Mouse (Mus musculus): Measurements from ENCODE around the gene Pomgnt1. TPM values are rescaled to one million over a fixed set of nuclear protein-coding genes. Genes with fewer than 3 reads are reported as not detected.
A peak's percentile ranks its signal among the peaks of the same experiment; 100 is the strongest.

Gene Pomgnt1
- 63.4 and 69.0 TPM in 2 replicates for polyA plus RNA-seq (2015; fragmentation: Nextera tagmentation; extraction: Ambion mirVana)

- H3K4me1 ChIP-seq = peaks cover 20% of the 10 kb centered on the region
- H3K4me2 ChIP-seq (replicated peaks) = peak within 1 kb of the TSS; percentile 70
- peaks cover under 1% of the 10 kb centered on the region for H3K36me3 ChIP-seq
- WGBS = 2% methylated on average over 24 of the region's 24 CpGs
- peak; percentile 98 for ATAC-seq (ENCODE audit: low FRiP score, low read depth)
- H3K27me3 ChIP-seq = no peaks in the 10 kb centered on the region
- no peaks in the 10 kb centered on the region for H3K9me3 ChIP-seq
- peak within 1 kb of the TSS; percentile 34; the same call in 1 of the 2 replicates for H3K27ac ChIP-seq
- peak within 1 kb of the TSS; percentile 62 for H3K4me3 ChIP-seq
- H3K9ac ChIP-seq = peak within 1 kb of the TSS; percentile 73
Observed at GRCm38 (mm10) chr4:116123602-116124519, at the start of gene Pomgnt1, which contains the start of gene Rad54l. Gene Pomgnt1, plus strand, starts transcription at chr4:116123840. Gene Rad54l, minus strand, starts transcription at chr4:116123690.

GRCm38 (mm10) chr4:116074145-116074675, 49.4 kb upstream of the Pomgnt1 start:
- Histone ChIP-seq H3K4me3 (peak overlapping the region; percentile 99), H3K9me3 (no peaks in the 10 kb centered on the region), H3K36me3 (peaks cover 16% of the 10 kb centered on the region), H3K27me3 (no peaks in the 10 kb centered on the region), H3K9ac (peak overlapping the region; percentile 73), H3K4me2 (replicated peaks) (peak overlapping the region; percentile 91), H3K4me1 (peaks cover 27% of the 10 kb centered on the region), H3K27ac (0 out of 2 replicates have a peak overlapping the region, but pooled peaks have one; percentile 98)
- no peak for ATAC-seq (ENCODE audit: low FRiP score, low read depth)
- WGBS = 1% methylated on average over 8 of the region's 8 CpGs

- no peaks in the 10 kb centered on the region for H3K27me3 ChIP-seq
- H3K4me3 ChIP-seq = peak within 1 kb of the TSS; percentile 99
- H3K27ac ChIP-seq = peak within 1 kb of the TSS; percentile 98
- H3K9ac ChIP-seq = peak within 1 kb of the TSS; percentile 100
- ATAC-seq (ENCODE audit: low FRiP score, low read depth) = peak; percentile 95
- peak within 1 kb of the TSS; percentile 91 for H3K4me2 ChIP-seq (replicated peaks)
- H3K4me1 ChIP-seq = peaks cover 27% of the 10 kb centered on the region
- no peaks in the 10 kb centered on the region for H3K9me3 ChIP-seq
- peaks cover 16% of the 10 kb centered on the region for H3K36me3 ChIP-seq
- WGBS = under 1% methylated on average over 55 of the region's 55 CpGs
Observed at GRCm38 (mm10) chr4:116074861-116075620, 48.6 kb upstream of the Pomgnt1 start, which contains the start of the genes Uqcrh and Lrrc41. Gene Uqcrh, minus strand, starts transcription at chr4:116075071. Gene Lrrc41, plus strand, starts transcription at chr4:116075269.

GRCm38 (mm10) chr4:116075631-116076368, 47.8 kb upstream of the Pomgnt1 start:
- Histone ChIP-seq H3K27me3 (no peaks in the 10 kb centered on the region), H3K27ac (peak overlapping the region; percentile 98), H3K4me2 (replicated peaks) (peak overlapping the region; percentile 91), H3K4me1 (peaks cover 27% of the 10 kb centered on the region), H3K36me3 (peaks cover 16% of the 10 kb centered on the region), H3K9me3 (no peaks in the 10 kb centered on the region), H3K9ac (peak overlapping the region; percentile 100), H3K4me3 (peak overlapping the region; percentile 99)
- WGBS = 0% methylated on average over 68 of the region's 77 CpGs
- peak; percentile 65 for ATAC-seq (ENCODE audit: low FRiP score, low read depth)

GRCm38 (mm10) chr4:116076369-116077231, 47.0 kb upstream of the Pomgnt1 start:
- H3K4me2 ChIP-seq (replicated peaks) = peak overlapping the region; percentile 91
- peak; percentile 1; the same call in 1 of the 2 replicates for ATAC-seq (ENCODE audit: low FRiP score, low read depth)
- peak overlapping the region; percentile 98 for H3K27ac ChIP-seq
- peaks cover 24% of the 10 kb centered on the region for H3K36me3 ChIP-seq
- WGBS = 3% methylated on average over 37 of the region's 37 CpGs
- peak overlapping the region; percentile 99 for H3K4me3 ChIP-seq
- peaks cover 27% of the 10 kb centered on the region for H3K4me1 ChIP-seq
- H3K27me3 ChIP-seq = no peaks in the 10 kb centered on the region
- H3K9me3 ChIP-seq = no peaks in the 10 kb centered on the region
- peak overlapping the region; percentile 100 for H3K9ac ChIP-seq

- WGBS = 52% methylated on average over 3 of the region's 3 CpGs
- ATAC-seq (ENCODE audit: low FRiP score, low read depth) = no peak
- Histone ChIP-seq H3K4me1 (peaks cover 27% of the 10 kb centered on the region), H3K4me2 (replicated peaks) (peak overlapping the region; percentile 91), H3K27ac (peak overlapping the region; percentile 98), H3K9me3 (no peaks in the 10 kb centered on the region), H3K27me3 (no peaks in the 10 kb centered on the region), H3K4me3 (peak overlapping the region; percentile 99), H3K9ac (peak overlapping the region; percentile 100), H3K36me3 (peaks cover 32% of the 10 kb centered on the region)
Observed at GRCm38 (mm10) chr4:116077240-116078095, 46.2 kb upstream of the Pomgnt1 start.

GRCm38 (mm10) chr4:116088510-116089249, 35.0 kb upstream of the Pomgnt1 start:
- 87% methylated on average over 23 of the region's 23 CpGs for WGBS
- Histone ChIP-seq H3K27me3 (no peaks in the 10 kb centered on the region), H3K9me3 (no peaks in the 10 kb centered on the region), H3K4me2 (replicated peaks) (no peak overlapping the region), H3K9ac (no peak overlapping the region), H3K4me1 (no peaks in the 10 kb centered on the region), H3K27ac (no peak overlapping the region), H3K36me3 (peaks cover 95% of the 10 kb centered on the region), H3K4me3 (no peak overlapping the region)
- ATAC-seq (ENCODE audit: low FRiP score, low read depth) = no peak; the same call in 1 of the 2 replicates

- no peak overlapping the region for H3K4me2 ChIP-seq (replicated peaks)
- H3K27me3 ChIP-seq = no peaks in the 10 kb centered on the region
- ATAC-seq (ENCODE audit: low FRiP score, low read depth) = no peak
- H3K4me3 ChIP-seq = no peak overlapping the region
- no peak overlapping the region for H3K9ac ChIP-seq
- H3K36me3 ChIP-seq = peaks cover 99% of the 10 kb centered on the region
- 89% methylated on average over 10 of the region's 10 CpGs for WGBS
- H3K27ac ChIP-seq = no peak overlapping the region
- H3K4me1 ChIP-seq = no peaks in the 10 kb centered on the region
- no peaks in the 10 kb centered on the region for H3K9me3 ChIP-seq
Observed at GRCm38 (mm10) chr4:116096291-116096690, 27.3 kb upstream of the Pomgnt1 start.

GRCm38 (mm10) chr4:116097211-116097610, 26.4 kb upstream of the Pomgnt1 start:
- H3K9me3 ChIP-seq = no peaks in the 10 kb centered on the region
- no peaks in the 10 kb centered on the region for H3K27me3 ChIP-seq
- no peak overlapping the region for H3K27ac ChIP-seq
- H3K36me3 ChIP-seq = peaks cover 98% of the 10 kb centered on the region
- H3K4me3 ChIP-seq = no peak overlapping the region
- ATAC-seq (ENCODE audit: low FRiP score, low read depth) = no peak
- WGBS = 78% methylated on average over 8 of the region's 8 CpGs
- no peak overlapping the region for H3K4me2 ChIP-seq (replicated peaks)
- H3K9ac ChIP-seq = no peak overlapping the region
- H3K4me1 ChIP-seq = no peaks in the 10 kb centered on the region

All from limb, embryonic 13.5 days (tissue).